Mouse (Mus musculus) frontal cortex, postnatal 14 days (tissue): Measurements from ENCODE around the gene Gm45711.
"Not testable (repeated sequence)": the region's sequence is repeated elsewhere in the genome, so short reads cannot be mapped to it uniquely, and the experiment has no call there.

Source experiments
- DNase-seq, 2 experiments: peaks; one replicate each; pipeline ENCODE4 v3.0.0; 2022; ENCODE audit warnings: low spot score in 2 of 2

The Gm45711 gene

GRCm38 (mm10) chr8:104309441-104310155 is at the start of gene Gm45711, which contains the start of gene Cmtm1:
Gene Gm45711 (minus strand): TSS chr8:104310081.
Gene Cmtm1 (minus strand): TSS chr8:104310145.
- DNase-seq: not testable (repeated sequence)

DNA sequence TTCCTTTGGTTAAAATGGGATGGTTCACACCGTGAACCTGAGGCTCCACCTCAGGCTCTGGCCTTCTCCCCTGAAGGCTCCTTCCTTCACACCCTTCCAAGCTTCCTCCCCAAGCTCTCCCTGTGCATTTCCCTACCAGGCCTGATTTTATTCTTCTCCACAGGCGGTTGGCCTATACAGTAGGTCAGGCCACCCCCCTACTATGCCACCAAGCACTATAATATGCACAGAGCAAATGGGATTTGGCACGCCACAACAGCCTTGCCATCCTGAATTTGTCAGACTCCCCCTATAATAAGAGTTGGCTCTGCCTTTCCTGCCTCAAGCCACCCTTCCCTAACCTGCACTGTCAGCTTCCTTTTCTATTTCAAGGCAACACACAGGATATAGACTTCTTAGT is 48.8 kb upstream of the Gm45711 start:
- no peak for DNase-seq

DNA sequence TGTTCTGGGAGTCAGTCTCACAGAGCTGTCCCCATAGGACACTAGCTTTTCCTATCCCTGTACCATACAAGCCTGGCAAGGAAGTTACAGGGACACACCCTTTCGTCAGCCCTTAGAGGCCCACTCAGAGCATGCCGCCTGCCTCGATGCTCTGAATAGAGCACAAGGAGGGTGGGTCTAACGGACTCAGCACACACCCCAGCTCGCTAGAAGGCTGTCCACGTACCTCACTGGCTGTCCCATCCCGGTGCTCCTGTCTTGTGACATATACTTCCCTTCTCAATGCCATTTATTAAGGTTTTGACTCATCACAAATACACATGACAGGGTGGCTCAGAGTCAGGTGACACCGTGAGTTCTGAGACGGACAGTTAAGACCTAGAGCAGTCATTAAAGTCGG is 44.6 kb upstream of the Gm45711 start:
- no peak for DNase-seq

DNA sequence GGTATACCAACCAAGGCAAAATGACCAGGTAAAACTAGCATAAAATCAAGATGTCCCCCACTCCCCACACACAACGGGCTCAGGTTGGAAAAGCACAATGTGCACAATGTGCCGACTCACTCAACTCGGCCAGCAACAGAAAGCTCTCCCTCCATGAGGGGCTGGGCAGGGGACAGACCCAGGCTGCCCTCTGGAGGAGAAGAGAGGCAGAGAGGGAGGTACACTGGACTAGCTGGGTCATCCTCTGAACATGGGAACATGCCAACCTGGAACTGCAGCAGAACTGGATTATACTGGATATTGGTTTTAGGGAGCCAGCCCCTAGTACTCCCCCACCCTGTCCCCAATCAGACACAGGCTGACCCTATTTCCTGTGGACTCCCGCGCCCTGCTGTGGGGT is 43.3 kb upstream of the Gm45711 start:
- no peak for DNase-seq

DNA sequence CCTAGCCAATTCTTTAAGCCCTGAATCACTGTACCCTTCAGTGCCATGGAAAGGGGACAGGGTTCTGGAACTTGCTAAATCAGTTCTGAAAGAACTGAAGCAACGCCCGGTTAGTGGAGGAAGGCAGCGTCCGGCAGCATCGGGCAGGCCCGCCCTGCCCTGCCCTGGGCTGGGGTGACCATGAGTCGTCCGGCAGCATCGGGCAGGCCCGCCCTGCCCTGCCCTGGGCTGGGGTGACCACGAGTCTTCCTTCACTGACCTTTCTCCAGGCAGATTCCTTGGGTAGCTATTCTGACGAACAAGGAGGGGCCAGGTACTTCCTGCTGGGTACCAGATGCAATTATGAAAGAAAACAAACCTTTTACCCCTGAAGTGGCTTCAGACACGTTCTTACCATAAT is 40.2 kb upstream of the Gm45711 start:
- DNase-seq: no peak

GRCm38 (mm10) chr8:104348971-104349370 is 39.1 kb upstream of the Gm45711 start:
- DNase-seq: no peak

DNA sequence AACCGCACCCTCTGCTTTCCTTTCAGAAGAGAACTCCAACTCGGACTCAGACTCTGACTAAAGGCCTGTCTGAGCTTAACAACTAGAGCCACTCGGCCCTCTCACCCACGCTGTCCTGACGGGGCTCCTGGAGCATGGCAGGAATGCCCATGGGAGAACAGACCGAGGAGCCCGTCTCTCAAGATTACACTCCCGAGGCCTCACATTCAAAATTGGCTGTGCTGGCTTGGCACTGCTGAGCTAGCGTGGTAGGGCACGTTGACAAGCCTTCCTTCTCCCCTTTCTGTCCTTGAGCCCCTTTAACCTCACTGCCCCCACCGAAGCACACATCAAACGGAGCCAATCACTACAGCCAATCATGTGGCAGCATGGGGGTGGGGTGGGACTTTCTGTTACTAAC is 36.8 kb upstream of the Gm45711 start:
- no peak for DNase-seq

GRCm38 (mm10) chr8:104344622-104345021 is 34.7 kb upstream of the Gm45711 start:
- DNase-seq: no peak

DNA sequence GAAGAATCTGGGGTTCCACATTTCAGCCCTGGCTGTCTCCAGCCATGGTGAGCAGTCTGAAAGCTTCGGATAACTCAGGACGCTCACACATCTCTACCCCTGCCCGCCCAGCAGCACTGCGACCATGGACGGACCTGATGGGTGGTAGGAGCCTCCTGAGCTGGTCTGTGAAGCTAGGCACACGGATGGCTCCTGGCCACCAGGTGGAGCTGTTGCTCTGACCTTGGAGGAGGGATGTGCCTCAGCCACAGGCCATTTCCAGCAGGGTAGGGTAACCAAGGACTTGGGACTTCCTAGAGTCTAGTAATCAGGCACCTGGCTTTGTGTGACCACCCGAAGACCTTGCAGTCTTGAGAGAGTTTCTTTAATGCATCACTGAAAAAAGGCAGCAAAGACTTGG is 34.1 kb upstream of the Gm45711 start:
- peak; percentile 60 to 84 for DNase-seq

DNA sequence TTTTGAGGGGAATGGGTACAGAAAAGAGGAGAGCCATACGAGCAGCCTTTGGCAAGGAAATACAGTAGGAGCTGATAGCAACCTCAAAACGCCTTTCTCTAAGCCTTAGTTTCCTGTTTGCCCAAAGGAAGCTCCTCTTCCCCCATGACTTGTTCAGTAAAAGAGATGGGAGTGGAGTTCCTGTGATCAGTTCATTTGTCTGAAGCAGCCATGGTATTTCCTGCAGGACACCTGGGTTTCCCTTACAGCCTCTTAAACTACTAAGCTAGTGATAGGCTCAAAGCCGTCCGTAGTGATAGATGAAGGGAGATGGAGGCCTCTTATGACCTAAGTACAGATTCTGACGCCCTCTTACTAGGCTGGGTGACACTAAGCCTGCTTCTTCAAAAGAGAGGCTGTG is 32.5 kb upstream of the Gm45711 start:
- DNase-seq: no peak

DNA sequence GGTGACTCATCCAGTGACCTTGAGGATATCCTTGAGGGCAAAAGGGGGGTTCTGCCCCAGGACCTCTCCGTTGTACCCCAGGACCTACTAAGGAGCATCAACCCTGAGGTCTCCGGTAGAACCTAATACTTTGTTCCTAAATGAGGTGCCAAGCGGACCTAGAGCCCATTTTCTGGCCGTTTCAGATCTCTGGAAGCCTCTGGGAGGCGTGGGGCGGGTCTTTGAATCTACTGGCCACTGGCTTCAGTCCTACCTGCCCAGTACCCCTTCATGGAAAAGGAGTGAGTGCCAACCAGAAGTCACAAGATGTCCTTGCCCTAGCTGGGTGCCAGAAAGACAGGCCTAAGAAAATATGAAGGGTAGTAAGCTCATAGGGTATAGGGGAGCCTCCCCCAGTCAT is 31.8 kb upstream of the Gm45711 start:
- no peak for DNase-seq

DNA sequence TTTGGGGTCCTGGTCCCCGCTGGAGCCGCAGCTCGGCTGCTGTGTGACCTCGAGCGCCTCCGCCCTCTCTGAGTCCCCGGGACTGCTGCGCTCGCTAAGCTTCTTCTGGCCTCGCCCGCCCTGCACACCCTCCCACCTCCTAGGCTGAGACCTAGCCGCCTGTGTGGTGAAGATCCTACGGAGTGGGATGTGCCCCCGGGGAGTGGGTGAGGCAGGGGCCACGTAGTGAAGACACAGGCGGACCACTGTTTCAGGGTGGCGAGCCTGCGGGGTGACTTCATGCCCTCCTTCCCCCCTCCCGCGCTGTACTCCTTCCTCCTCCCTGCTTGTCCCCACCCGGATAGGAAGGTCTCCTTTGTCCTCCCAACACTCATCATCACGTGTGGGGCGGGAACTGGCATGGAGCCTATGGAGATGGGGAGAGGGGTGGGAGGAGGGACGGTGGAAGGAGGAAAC is 31.3 kb upstream of the Gm45711 start:
- no peak for DNase-seq

DNA sequence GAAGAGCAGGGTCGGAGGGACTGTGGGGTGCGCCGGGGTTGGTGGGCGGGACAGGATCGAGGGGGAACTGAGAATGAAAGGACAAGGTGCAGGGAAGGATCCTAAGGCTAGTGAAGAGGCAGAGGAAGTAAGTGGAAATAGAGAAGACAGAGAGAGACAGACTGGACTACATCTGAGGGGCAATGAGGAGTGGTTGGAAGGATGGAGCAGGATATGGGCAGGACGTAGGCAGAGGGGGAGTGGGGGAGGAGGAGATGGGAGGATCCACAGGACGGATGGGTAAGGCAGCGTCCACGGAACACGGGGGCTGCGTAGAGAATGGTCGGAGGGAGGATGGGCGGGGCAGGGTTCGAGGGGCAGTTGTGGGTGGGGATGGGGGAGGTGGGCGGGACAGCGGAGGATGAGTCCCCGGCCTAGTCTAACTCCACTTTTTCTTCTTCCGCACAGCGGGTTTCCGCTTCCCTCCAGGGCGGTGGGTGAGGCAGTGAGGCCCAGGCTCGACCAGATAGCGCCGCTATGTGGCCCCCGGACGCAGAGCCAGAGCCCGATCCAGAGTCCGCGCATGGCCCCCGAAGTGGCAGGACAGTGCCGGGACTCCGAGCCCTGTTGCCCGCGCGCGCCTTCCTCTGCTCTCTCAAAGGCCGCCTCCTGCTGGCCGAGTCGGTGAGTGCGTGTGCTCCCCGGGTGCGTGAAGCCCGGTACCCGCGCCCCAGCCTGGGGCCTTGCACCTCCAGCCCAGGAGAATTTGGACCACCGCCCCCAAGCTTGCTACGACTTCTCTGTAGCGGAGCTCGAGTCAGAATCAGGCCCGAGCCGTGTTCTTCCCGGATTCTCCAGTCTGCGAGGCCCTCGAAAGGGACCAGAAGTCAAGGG is 30.6 kb upstream of the Gm45711 start:
- peak; percentile 50 to 60 for DNase-seq

- no peak for DNase-seq
Measured at GRCm38 (mm10) chr8:104339983-104340232, 30.0 kb upstream of the Gm45711 start.

GRCm38 (mm10) chr8:104339229-104339982 is 29.5 kb upstream of the Gm45711 start, which contains the start of gene Cmtm3:
Gene Cmtm3 (plus strand): TSS chr8:104339410.
- DNase-seq: no peak

GRCm38 (mm10) chr8:104337890-104338289 is 28.0 kb upstream of the Gm45711 start:
- no peak for DNase-seq

GRCm38 (mm10) chr8:104336806-104337205 is 26.9 kb upstream of the Gm45711 start:
- no peak for DNase-seq

DNA sequence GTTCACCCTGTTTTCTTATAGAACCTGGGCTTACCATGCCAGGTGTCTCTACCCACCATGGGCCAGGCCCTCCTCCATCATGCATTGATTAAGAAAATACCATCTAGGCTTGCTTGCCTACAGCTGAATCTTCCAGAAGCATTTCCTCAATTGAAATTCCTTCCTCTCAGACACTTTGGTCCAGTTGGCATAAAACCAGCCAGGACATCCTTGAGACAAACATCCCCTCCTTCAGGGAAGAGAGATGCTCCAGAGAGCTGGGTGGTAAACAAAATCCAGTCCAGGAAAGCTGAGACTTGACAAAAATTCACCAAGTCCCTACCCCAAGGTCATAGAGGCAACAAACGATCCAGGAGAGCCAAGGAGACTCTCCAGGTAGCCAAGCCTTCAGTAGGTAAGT is 24.3 kb upstream of the Gm45711 start:
- no peak for DNase-seq

DNA sequence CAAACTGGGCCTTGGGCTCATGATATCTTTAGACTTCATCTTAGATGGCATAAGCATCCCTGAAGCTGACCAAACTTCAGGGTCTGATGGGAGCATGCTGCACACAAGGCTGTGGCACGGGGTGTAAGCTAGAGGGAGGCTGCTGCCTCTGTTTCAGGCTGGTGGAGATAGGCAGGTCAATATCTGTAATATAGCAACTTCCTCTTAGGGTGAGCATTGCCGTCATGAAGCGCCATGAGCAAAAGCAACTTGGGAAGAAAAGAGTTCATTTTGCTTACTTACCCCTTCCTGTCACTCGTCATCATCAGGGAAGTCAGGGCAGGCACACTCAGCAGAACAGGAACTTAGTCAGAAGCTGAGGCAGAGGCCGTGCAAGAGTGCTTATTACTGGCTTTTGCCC is 23.9 kb upstream of the Gm45711 start:
- no peak for DNase-seq

DNA sequence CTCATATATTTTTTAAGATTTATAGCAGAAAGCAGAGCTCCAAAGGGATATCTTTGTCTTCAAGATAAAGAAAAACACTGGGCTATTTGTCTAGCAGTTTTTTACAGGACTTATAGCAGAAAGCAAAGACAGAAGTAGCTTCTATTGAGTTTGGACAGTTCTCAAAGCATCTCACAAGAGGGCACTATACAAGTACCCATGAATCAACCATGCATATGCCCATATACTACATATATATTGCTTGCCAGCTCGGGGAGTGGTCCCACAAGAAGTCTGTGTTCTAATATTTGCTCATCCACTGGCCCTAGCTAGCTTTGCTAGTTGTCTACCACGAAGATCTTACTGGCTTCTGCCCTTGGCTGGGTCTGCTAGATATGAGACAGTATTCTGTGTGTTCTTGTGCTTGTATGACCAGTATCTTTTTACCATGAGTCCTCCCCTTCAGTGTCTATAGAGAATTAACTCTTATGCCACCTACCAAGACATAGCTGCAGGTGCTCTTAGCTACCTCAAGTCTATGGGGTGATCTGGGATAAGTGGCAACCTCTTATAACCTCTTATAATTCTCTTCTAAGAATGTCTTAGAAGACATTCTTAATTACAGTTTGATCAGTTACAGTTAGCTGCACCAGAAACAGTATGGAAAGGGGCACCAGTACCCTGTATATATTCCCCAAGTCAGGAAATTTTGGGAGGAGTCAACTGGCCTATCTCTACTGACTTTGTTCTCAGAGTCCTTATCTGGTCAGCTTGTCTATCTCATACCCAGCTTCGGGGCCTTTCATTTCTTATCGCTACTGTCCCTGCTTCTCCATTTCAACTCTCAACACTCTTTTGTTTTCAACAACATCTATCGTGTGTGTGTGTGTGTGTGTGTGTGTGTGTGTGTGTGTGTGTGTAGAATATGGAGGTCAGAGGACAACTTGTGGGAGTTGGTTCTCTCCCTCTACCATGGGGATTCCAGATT is 23.1 kb upstream of the Gm45711 start:
- DNase-seq: no peak

- not testable (repeated sequence) for DNase-seq
Measured at GRCm38 (mm10) chr8:104321930-104322329, 12.0 kb upstream of the Gm45711 start, which contains the start of gene Cmtm2b. Gene Cmtm2b (plus strand): TSS chr8:104322230.
